Mouse (Mus musculus) megakaryocyte, embryonic 14.5 days (primary cell): ENCODE data around the gene Cdca7l.

ENCODE experiments used
- FLI1 ChIP-seq: IDR thresholded peaks from 2 replicates; pipeline ENCODE4 v1.6.1; 2012; ENCODE audit warnings: low read length, inconsistent platforms, mixed read lengths
- GATA1 ChIP-seq: IDR thresholded peaks from 3 replicates; pipeline ENCODE4 v1.6.1; 2012; ENCODE audit warnings: mixed read lengths, low read length, inconsistent platforms, borderline replicate concordance

DNA sequence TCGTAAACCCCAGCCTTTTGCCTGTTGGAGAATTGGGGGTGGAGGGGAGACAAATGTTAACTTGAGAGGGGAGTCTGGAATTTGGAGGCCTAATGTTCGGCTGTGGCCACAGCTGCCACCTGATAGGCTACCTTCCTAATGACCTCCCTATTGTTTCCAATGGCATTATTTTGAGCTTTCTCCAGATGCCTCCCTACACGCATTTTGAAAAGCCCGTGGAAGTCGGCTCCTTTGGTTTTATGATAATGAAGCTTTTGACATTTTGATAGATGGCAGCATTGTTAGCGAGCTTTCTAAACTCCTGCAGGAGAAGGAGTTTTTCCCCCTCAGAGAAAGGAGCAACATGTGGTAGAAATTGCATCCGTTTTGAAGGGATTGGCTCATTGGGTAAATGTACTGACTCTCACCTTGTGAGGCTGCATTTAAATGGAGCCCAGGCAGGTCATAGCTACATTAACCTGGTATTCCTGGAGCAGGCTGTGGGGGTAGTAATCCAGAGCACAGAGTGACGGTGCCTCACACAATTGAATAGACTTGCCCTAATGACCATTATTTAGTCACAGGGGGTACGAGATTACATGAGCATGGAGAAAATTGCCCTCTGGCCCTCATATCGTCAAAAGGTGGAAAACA is 110.6 kb downstream of the Cdca7l start:
- TF ChIP-seq GATA1 (no peak), FLI1 (no peak)
